Mouse (Mus musculus) layer of hippocampus, postnatal 25 days (tissue): ENCODE measurements around the gene Cog5. TPM values are rescaled to one million over a fixed set of nuclear protein-coding genes. Genes with fewer than 3 reads are reported as not detected.

Experiments
- DNase-seq, 2 experiments: peaks; one replicate each; pipeline ENCODE4 v3.0.0; 2022; ENCODE audit warnings: mixed read lengths in 2 of 2, low spot score in 1 of 2; ENCODE audit errors: extremely low spot score in 1 of 2
- total RNA-seq, 2 experiments: library from RNA; stranded (reverse); gene quantifications; 2 replicates each; pipeline ENCODE4 v1.2.3; 2021

Gene Cog5
- total RNA-seq, 2 experiments from 2014 or later = 59.7 to 64.8 TPM

DNA sequence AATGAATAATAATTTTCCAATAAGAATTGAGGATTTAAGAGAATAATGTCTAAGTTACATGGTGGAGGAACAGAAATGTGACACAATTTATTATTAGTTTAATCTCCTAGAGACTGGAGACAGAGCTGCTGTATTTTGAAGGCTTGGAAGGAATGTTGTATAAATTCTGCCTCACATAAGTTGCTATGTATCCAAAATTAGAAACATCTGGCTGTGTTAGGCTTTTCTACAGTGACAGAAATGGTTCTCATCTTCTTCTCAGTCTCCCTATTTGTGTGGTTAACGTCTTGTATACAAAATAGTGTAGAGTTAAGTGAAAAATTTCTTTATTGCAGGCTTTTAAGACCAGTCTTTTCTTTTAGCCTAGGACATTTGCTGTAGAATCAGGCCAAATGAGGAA is 52.9 kb downstream of the Cog5 start:
- no peak for DNase-seq

DNA sequence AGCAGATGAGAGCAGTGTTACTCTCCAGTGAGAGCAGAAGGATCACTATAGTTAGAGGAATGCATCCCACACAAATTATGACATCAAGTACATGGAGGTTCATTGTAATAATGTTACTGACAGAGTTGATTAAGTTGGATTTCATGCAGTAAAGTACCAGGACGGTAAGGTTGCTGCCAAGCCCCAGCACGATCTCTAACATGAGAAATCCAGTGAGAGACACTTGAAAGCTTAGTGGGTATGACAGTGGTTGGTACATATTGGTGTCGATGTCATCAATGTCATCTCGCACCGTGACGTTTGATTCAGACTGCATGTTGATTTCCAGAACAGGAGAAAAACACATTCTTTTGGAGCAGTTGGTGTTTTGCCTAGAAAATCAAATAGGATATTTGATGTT is 55.0 kb downstream of the Cog5 start:
- DNase-seq = no peak

- no peak for DNase-seq
Measured at GRCm38 (mm10) chr12:31712233-31712632, 57.6 kb downstream of the Cog5 start.

GRCm38 (mm10) chr12:31712727-31713126 is 58.1 kb downstream of the Cog5 start:
- no peak for DNase-seq

DNA sequence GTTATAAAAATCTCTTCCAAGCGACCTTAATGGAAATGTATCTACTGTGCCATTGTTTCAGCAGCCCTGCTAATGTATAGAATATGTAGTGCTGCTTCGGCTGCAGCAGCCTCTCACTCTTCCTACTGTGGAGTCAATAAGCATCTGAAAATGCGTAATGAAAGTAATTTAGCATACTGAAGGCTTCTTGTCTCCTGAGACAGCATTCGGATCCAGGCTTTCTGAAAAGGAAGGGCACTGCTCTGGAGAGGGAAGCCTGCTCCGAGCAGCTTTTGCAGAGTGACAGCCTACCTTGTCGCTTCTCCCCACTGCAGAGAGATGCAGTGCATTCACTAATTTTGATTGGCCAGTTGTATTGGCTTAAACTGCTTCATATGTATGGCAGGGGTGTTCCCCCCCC is 58.9 kb downstream of the Cog5 start, which contains the start of gene Gpr22:
Gene Gpr22 (minus strand): TSS at position 348 of the 400 bp plus-strand sequence.
- peak; percentile 53 to 55 for DNase-seq

GRCm38 (mm10) chr12:31714070-31714469 is 59.4 kb downstream of the Cog5 start:
- no peak for DNase-seq

GRCm38 (mm10) chr12:31719586-31720275 is 65.1 kb downstream of the Cog5 start:
- DNase-seq = no peak

DNA sequence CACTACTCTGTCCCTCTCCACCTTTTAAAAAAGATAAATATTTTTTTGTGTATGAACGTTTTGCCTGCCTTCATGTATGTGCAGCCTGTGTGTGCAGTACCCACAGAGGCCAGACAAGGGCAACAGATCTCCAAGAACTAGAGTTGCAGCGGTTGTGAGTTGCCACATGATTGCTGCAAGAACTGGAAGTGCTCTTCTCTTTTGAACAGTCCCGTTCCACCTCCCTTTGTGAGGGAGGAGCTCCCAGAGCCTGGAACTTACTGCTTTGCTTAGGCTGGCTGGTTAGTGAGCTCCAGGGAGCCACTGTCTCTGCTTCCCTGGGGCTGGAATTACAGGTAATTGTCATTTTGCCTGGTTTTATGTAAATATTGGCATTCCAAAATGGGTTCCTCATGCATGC is 69.9 kb downstream of the Cog5 start:
- no peak for DNase-seq

DNA sequence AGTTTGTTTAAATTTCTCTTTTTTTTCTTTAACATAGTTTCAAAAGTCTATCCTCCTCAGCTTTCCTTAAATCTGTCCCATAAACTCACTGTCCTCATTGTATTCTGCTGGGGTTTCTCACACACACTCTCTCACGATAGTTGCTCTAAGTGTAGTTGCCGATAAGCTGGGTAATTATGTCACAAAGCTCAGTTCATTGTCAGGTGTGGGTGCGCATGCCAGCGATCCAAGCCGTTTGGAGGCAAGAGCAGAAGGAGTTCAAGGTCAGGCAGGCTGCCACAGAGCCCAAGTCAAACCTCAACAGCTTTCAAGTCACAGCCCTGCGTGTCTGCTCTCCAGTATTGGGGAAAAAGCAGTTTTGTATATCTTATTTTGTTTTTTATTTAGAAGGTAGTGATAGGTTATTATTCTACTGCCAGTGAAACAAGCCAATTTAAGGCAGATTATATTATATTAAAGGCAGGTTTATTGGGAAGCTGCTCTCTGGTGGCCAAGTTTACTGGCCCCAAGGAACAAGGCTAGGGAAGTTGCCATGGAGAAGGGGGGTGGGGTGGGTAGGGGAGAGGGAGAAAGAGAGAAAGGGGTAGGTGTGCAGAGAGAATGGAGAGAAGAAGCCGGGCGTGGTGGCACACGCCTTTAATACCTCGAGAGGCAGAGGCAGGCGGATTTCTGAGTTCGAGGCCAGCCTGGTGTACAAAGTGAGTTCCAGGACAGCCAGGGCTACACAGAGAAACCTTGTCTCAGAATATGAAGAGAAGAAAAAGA is 71.0 kb downstream of the Cog5 start:
- DNase-seq = no peak

DNA sequence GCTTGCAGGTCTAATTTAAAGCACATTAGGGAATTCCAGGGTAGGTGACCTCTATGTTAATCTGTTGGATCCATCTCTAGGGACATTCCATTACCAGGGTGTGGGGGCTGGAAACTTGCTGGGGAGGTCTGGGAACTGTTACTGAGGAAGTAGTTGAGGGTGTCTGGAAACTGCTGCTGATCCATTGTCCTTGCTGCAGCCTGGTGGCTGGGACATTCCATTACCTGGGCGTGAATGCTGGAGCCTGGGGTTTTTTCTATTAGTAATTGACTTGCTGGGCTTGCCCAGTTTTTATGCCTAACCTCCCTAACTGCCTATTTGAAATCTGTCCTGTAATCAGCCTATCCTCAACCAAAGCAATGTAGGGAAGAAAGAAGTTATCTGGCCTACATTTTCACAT is 72.0 kb downstream of the Cog5 start:
- no peak for DNase-seq

- DNase-seq = no peak
Measured at GRCm38 (mm10) chr12:31730126-31730525, 75.5 kb downstream of the Cog5 start.

GRCm38 (mm10) chr12:31734616-31735015 is 79.9 kb downstream of the Cog5 start:
- DNase-seq = no peak

GRCm38 (mm10) chr12:31747301-31747700 is 92.6 kb downstream of the Cog5 start:
- no peak for DNase-seq

DNA sequence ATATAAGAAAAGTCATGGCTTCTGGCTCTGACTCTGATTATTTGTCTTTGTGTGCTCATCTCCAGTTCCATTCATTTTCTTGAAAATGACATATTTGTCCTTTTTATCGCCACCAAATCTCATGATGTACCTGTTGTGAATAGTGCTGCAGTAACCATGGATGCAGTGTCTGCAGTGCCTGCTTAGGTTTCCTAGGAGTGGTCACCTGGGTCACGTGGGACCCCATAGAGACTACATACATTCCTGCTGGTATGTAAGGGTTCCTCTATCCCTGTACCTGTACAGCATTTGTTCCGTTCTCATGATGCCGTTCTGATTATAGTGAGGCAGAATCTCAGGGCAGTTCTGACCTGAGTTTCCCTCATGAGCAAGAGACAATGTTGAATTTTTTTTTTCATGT is 95.2 kb downstream of the Cog5 start:
- DNase-seq = no peak

- no peak for DNase-seq
Measured at GRCm38 (mm10) chr12:31754465-31754864, 99.8 kb downstream of the Cog5 start.

GRCm38 (mm10) chr12:31755885-31756755 is 101.5 kb downstream of the Cog5 start:
- no peak for DNase-seq

DNA sequence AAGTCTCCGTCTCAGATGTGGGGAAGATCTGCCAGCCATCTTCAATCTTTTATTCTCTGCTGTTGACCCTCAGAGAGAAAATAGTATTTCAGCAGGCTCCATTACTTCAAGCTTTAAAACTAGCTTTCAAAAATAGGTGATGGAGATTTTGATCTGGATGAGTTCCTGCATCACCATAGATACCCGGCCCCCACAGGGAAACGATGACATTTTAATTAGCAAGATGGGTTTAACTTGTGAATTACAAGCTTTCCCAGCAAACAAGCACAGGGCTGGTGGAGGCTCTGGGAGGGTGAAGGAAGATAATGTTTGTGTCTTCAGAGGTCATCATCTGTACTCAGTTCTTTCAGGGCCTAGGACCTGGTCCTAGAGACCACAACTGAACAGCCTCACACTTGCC is 118.9 kb downstream of the Cog5 start:
- DNase-seq = peak in 1 of 2 experiments; percentile 21

- DNase-seq = no peak
Measured at GRCm38 (mm10) chr12:31784291-31784690, 129.6 kb downstream of the Cog5 start.

DNA sequence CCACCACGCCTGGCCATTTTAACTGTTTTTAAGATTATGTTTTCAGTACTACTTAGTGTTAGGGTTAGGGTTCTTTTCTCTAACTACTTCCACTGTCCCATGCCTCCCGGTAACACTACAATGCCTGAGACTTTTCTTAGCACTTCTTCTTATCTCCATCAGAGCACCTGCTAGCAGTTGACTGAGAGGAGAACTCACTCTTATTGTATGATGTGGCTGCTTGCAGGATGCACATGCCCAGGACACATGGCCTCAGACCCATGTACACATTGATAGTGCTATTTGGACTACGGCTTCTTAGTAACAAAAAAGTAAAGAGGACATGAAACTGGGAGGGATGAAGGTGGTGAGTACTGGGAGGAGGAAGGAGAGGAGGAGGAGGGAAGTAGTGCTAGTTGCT is 133.9 kb downstream of the Cog5 start:
- DNase-seq = no peak

GRCm38 (mm10) chr12:31806410-31807154 is 151.9 kb downstream of the Cog5 start:
- no peak for DNase-seq
